Mouse (Mus musculus): ENCODE data around the gene Adcy1. TPM values are rescaled to one million over a fixed set of nuclear protein-coding genes. Genes with fewer than 3 reads are reported as not detected.
A peak's percentile ranks its signal among the peaks of the same experiment; 100 is the strongest.

Gene Adcy1
- total RNA-seq (2021): 10 to 100 TPM in 1 of 2 experiments, 1 to 10 TPM in 1; 9.8 to 11.3 TPM
- long read RNA-seq, experiment 1, full-length matches to known transcripts: 1 of 2 reads
- long read RNA-seq, experiment 1, partial matches to known transcripts: 0 of 2 reads
- long read RNA-seq, experiment 1, other reads (novel, unspliced or antisense): 1 of 2 reads
- long read RNA-seq, experiment 2, partial matches to known transcripts: 3 of 5 reads
- long read RNA-seq, experiment 2, other reads (novel, unspliced or antisense): 2 of 5 reads

DNA sequence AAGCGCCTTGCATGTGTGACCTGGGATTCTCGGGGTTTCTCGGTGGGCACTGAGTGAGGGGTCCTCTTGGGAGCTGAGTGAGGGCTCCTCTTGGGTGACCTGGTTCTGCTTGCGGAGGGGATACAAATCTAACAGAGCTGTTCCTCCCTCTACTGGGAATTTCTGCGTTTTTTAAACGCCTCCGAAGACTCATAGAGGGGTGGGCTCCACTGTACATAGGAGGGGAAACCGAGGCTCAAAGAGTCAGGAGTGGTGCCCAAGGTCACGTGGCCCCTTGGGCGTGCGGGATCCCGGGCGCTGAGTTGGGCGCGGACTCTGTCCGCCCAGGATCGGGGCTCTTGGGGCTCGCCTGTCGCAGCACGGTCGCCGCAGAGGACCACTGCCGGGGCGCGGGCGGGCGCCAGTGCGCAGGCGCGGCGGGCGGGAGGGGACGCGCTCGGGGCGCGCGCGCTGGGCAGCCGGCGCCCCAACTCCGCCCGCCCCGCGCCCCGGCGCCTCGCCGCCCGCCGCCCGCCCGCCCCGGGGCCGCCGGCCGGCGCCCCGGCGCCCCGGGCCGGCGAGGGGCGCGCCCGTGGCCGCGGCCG, at the start of gene Adcy1:
Adcy1 (plus strand) TSS at position 489 of the 584 bp plus-strand sequence.
- no peak for DNase-seq (ENCODE audit: low spot score in 2 of 2)

DNA sequence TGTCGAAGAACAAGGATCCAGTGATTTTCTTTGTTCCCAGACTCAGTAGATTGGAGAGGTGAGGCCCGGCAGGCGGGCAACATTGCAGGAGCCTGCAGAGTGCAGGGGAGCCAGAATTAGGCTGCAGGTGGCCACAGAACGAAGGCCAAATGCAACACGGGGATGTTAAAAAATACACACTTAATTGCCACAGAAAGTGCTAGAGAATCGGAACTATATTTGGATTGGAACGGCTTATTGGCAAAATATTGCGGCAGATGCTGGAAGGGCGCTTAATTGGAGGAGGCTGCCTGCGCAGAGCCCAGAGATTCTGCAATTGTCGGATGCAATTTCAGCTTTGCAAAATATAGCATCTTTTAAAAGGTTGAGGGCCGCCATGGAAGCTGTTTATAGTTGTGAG, 46.4 kb upstream of the Adcy1 start:
- DNase-seq (ENCODE audit: low spot score in 2 of 2): no peak

DNA sequence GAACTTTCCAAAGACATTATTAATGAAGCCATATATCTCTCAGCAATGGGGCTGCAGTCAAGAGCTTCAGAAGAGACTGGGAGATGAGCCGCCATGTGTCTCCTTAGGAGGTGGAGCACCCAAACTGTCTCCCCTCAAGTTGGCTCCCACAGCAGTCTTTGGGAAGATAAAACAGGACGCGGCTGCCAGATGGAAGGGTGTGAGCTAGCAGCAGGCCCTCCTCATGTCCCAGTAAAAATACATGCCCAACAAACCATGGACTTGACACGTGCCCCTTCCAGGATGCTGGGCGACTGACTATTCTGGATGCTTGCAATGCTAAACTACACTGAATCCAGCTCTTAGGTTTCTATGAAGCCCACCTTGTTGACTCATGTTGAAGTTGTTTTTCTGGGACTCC, 45.2 kb upstream of the Adcy1 start:
- DNase-seq (ENCODE audit: low spot score in 2 of 2): no peak

DNA sequence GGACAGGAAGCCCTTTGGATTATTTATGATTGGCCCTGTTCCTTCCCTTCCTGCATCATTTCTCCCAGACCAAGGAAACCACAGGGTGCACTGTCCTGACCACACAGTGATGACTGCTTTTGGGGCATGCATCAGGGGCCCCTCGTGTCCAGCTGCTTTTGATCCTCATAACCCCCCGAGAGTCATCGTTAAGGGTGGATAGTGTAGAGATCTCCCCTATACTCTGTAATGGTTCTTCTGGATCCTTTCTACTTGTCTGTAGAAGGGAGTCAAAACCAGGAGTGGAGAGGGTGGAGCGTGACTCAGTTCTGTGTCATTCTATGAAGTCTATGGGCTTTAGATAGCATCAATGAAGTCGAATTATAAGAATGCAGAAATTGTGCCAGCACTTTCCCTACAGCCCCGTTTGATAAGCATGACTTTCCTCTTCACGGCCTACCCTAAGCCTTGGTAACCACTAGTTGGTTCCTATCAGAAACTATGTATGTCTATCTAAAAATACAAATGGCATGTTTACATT, 44.2 kb upstream of the Adcy1 start:
- DNase-seq (ENCODE audit: low spot score in 2 of 2): no peak

DNA sequence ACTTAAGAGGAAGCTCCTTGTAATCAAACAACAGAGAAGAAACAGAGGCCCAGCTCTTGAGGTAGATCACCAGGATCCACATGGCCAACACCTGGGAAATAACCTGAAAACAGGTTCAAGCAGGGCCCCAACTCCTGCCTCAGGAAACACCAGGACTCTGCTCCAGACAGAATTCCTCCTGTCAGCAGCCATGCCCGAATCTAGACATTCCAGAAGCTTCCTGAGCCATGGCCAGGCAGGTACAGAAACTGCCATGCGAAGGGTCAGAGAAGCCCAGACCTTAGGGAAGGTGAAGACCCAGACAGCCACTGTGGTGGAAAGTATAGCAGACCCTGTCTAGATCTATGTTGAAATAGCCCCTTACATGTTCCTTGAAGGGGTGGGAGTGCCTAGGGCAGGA, 30.2 kb upstream of the Adcy1 start:
- no peak for DNase-seq (ENCODE audit: low spot score in 2 of 2)

DNA sequence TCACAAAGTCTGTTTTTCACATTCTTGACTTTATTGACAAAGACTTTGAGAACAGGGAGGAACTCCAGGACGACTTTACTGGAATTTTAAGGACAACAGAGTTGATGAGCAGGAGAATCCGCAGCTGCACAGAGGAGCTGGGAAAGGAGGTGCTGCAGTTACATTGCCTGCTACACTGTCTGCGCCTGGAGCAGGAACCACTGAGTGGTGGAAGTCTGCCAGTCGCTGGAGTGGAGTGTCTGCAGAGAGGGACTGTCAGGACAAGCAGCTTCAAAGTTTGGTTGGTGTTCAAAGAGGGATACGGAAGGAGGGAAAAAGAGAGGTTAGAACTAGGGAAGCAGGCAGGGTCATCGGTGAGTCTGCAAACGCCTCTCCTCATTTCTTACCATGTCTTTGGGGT, 23.6 kb upstream of the Adcy1 start:
- DNase-seq (ENCODE audit: low spot score in 2 of 2): no peak

DNA sequence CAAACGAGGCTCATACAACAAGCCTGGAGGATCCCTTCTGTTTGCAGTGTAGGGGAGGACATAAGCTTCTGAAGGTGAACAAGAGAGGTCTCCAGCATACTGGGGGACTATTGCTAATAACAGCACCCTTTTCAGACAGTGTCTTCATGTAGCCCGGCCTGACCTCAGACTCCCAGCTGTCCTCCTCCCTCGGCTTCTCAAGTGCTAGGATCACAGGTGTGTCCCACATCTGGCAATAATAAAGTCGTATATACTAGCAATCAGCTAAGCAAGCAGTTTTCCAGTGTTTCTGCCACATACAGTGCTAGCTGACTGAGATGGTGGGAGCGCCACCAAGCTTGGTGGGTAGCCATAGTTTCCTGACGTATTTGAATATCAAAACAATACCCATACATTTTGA, 22.5 kb upstream of the Adcy1 start:
- no peak for DNase-seq (ENCODE audit: low spot score in 2 of 2)

DNA sequence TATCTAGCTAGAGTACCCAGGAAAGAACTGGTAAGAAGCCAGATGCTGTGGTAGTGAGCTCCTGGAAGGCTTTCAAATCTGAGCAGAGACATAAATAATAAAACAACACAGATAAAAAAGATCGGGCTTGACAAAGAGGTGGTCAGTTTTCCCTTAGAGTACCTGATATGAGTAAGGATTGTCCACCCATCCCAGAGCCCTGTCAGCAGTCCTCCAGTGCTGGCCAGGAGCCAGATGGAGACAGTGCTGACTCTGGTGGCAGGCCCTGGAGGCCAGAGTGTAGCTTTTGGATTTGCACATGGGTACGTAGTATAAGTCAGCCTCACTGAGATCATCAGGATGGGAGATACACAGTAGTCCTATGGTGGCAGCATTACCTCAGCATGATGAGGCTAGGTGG, 16.1 kb upstream of the Adcy1 start:
- no peak for DNase-seq (ENCODE audit: low spot score in 2 of 2)

DNA sequence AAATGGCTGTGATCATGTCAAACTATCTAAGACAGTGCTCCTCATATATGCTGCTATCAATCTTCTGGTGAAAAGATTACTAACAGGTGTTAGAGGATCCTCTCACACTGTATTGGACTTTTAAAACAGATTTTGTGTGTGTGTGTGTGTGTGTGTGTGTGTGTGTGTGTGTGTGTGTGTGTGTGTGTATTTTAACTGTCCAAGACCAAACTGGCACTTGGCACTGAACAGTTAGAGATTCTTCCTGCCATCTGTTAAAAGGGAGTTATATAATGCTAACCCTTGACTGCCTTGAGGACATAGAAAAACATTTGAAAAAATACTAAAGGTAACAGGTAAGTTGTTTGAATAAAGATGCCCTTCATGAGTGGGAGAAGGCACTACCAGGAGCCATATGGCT, 15.7 kb upstream of the Adcy1 start:
- DNase-seq (ENCODE audit: low spot score in 2 of 2): no peak

DNA sequence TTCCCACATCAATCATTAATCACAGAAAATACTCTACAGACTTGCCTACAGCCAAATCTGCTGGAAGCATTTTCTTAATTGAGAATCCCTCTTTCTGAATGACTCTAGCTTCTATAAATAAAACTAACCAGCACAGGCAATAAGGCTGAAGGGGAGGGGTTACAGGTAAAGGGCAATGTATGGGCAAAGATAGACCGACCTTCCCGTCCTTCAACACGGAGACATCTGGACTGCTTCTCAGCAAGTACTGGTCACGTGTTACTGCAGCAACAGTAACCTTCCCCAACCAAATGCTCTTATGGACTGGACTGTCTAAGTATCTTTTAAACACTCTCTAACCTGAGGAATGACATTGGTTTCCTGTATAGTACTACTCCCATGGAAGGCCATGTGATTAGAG, 9.6 kb upstream of the Adcy1 start:
- no peak for DNase-seq (ENCODE audit: low spot score in 2 of 2)

DNA sequence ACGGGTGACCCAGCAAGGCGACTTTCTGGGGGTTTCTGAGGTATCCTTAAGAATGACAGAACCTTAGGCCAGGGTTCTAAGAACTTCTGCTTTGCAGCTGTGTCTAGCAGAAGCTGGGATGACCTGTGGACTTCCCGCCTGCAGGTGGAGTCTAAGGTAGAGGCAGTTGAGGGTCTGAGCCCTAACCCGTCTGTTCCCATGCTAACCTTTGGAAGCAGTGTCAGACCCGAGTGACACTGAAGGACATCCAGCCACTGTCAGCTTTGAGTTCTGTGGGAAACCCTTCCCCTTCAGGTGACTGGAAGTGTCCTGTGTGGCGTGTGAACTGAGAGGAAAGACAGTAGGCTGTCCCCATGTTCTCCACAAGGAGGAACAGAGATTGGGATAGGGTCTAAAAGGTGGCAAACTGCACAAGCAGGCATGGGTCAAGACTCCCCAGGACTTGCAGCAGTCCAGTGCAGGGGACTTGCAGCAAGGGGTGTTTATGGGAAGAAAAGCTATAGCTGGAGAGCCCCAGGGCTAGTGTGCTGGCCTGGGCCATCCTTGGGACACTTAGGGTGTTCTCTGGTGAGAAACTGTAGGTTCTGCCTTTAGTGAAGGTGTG, 8.5 kb upstream of the Adcy1 start:
- no peak for DNase-seq (ENCODE audit: low spot score in 2 of 2)

DNA sequence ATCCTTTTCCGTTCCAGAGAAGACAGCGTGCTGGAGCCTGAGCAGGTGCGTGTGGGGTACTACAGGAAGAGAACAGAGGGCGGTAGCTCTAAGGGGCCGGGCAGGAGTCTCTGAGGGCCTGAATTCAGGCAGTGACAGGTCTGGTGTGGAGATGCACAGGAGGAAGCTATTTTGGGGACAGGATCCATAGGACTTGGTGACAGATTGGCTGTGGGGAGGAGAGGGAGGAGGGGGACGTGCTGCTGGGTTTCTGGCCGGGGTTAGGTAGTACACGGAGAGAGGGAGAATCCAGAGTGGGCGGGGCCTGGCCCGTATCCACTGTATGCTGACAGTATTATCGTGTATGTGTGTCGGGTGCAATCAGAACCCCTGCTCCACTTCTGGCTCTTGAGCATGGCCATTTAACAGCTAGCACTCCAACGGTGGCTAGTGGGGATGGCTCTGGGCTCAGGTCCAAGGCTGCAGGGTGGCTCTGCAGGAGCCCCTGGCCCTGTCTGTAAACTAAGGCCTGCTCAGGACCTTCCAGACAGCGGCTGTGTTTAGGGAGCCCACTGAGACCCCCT, 7.8 kb upstream of the Adcy1 start:
- DNase-seq (ENCODE audit: low spot score in 2 of 2): no peak

DNA sequence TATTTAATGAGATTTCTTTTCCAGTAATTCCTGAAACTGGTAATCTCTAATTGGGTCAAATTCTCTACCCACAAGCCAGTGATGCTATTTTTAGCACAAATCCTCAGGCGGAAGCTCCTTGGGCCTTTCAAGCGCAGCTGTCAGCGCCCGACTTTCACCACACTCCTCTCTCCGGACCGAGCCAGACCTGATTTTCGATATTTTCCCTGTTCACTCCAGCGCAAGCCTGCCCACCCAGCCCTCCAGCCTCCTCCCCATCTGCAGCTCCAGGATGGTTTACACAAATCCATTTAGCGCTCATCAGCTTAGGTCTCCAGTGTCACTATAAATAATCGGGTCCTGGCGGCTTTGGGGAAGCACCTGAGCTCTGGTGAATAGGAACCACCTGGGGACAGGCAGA, 7.2 kb upstream of the Adcy1 start:
- DNase-seq (ENCODE audit: low spot score in 2 of 2): no peak

DNA sequence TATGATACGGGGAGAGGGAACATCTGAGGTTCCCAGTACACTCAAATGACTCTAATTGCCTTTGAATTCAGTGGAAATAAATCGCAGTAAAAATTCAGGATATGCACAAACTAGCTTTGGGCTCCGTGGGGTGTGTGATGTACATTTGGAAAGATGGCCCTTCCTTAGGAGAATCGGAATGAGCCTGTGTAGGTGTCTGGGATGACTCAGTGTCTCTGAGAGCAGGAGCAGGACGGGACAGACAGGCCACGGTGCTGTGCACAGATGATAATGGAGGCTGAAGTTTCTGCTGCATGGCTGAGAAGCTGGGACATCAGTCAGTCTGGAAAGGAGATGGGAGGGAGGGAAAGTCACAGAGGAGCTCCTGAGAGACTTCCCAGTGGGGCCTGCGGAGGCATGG, 5.5 kb upstream of the Adcy1 start:
- no peak for DNase-seq (ENCODE audit: low spot score in 2 of 2)

DNA sequence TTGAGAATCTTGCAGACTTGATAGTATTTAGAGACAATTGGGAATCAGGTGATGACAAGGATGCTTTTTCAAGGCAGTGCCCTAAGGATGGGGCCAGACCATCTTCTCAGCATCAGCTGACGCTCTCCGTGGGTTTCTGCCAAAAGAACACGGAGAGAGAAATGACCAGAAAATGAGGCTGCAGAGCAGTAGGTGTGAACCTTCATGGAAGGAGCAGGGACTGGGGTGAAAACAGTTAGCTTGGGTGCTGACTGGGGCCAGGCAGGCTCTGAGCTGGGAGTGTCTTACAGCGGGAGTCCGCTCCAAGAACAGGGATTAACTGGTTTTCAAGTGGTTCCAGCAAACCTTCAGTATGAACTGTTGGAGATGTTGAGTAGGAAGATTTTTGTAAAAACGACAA, 1.3 kb upstream of the Adcy1 start:
- DNase-seq (ENCODE audit: low spot score in 2 of 2): no peak

DNA sequence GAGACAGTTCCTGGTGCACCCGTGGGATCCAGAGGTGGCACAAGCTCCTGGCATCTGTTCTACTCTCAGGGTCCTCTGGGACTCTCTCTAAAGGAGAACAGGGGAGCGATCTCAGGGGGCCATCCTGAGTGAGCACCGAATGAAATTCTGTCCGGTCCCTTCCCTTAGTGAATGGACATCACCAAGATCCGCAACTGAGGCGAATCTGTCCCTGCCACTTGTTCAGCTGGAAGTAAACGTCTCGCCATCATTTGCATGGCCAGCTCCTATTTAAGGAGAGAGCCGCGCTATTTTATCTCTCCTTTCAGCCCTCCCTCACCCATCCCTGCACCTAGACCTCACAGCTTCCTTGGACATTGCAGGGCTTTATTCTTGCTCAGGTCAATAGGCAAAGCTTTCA, 723 bp upstream of the Adcy1 start:
- DNase-seq (ENCODE audit: low spot score in 2 of 2): no peak

DNA sequence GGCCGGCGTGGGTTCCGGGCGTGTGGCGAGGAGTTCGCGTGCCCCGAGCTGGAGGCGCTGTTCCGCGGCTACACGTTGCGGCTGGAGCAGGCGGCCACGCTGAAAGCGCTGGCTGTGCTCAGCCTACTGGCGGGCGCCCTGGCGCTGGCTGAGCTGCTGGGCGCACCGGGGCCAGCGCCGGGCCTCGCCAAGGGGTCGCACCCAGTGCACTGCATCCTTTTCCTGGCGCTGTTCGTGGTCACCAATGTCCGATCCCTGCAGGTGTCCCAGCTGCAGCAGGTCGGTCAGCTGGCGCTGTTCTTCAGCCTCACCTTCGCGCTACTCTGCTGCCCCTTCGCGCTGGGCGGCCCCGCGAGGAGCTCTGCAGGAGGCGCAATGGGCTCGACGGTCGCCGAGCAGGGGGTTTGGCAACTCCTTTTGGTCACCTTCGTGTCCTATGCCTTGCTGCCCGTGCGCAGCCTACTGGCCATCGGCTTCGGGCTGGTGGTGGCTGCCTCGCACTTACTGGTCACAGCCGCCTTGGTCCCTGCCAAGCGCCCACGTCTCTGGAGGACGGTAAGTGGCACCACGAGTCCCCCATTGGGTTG, 485 bp downstream of the Adcy1 start:
- DNase-seq (ENCODE audit: low spot score in 2 of 2): no peak

DNA sequence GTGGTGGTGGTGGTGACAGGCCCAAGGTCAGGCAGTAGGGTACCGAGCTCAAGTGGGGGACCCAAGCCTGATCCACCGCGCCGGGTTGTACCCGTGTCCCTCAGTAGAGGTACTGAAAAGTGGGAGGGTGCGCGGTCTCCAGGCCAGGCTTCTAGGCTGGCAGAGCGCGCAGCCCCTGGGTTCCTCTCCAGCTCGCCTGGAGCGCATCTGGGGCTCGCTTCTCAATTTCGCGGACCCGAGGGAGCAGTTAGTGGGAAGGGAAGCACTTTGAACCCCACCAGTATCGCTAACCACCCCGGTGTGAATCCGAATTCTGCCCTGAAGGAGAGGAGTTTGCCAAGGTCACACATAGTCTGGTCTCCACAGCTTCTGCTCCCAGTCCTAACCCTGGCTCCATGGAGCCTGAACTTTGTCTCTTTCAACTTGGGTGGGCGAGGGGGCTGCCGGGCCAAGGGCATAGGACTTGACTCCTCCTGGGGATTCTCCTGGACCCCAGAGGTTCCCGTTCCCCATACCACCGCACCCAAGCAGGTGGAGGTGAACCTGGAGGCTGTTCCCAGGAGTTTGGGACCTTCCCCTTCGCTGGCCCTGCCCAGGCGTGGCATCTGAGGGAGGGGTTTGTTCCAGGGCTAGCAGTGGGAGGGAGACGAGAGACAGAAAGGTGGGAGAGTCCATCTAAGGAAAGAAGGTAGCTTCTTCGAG, 1.3 kb downstream of the Adcy1 start:
- peak in 1 of 2 experiments; percentile 7 for DNase-seq (ENCODE audit: low spot score in 2 of 2)

DNA sequence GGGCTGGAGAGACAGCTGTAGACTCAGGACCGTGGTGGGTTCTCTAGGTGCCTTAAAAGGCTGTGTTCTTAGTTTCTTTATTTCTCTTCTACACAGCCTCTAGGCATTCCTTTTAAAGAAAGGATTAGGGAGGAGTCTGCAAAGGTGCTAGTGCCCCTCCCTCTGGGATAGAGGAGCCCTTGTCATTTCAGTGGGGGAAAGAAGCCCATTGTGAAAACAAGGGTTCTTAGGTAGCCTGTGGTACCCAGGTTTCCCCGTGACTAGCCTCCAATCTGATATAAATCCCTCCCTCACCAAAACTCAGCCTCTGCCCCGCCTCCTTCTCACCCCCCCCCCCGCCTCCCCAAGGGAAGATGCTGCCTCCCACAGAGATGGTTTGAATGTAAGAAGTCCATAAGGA, 2.1 kb downstream of the Adcy1 start:
- DNase-seq (ENCODE audit: low spot score in 2 of 2): no peak

DNA sequence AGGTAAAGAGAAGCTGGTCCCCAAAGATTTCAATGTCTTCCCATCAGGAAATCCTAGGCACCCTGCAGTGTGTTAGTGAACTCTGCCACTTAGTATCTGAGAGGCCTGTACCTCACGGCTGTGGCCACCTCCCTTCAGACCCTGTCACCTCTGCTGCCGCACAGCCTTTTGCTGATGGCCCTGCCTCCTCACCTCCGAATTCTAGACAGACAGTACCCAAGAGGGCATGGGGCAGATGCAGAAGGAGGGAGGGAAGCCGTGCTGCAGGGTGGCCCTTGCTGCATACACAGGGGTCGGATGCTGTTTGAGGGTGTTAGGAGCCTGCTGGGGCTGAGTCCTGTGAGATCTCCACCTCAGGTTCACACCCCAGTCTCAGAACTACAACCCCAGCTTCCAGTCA, 2.6 kb downstream of the Adcy1 start:
- DNase-seq (ENCODE audit: low spot score in 2 of 2): no peak

DNA sequence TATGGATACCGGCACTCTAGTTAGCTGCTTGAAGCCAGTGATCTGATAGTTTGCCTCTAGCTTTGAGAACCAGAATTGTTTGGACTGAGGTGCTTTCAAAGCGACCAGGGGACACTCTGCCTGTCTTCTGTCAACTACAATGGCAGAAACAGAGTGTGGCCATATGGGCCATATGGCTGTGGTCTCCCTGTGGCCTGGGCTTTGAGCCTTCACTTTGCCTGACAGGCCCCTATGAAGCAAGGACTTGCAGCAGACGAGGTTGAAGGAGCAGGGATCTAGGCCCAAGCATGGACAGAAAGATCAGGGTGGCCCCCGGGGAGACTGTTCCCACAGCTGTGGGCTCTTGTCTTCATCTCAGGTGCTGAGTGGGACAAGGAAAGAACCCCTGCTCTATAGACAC, 4.0 kb downstream of the Adcy1 start:
- DNase-seq (ENCODE audit: low spot score in 2 of 2): no peak

Data from adrenal gland, postnatal 4 days (tissue).